Mouse (Mus musculus) heart, adult 2 months (tissue): ENCODE data around the gene Slc17a8.

Experiments used
- CTCF ChIP-seq: fragments of 200-600 bp; IDR thresholded peaks from 2 replicates; pipeline ENCODE4 v1.8.1; 2022; ENCODE audit warnings: antibody characterized with exemption, mild to moderate bottlenecking, moderate library complexity
- POLR2A ChIP-seq: fragments of 200-500 bp; IDR thresholded peaks from 2 replicates; pipeline ENCODE4 v1.6.1; 2011; ENCODE audit warnings: mild to moderate bottlenecking, low read depth, low read length, control low read depth; ENCODE audit not compliant: insufficient read depth

- TF ChIP-seq CTCF (no peak), POLR2A (no peak)
These were observed 3.1 kb upstream of the Slc17a8 start for GRCm38 (mm10) chr10:89624196-89624595.
